Mouse (Mus musculus): ENCODE data around the gene Dnajb14. TPM values are rescaled to one million over a fixed set of nuclear protein-coding genes. Genes with fewer than 3 reads are reported as not detected.

Dnajb14 gene
- polyA plus RNA-seq, 1 experiment from 2014 or later: 7.3 TPM

DNA sequence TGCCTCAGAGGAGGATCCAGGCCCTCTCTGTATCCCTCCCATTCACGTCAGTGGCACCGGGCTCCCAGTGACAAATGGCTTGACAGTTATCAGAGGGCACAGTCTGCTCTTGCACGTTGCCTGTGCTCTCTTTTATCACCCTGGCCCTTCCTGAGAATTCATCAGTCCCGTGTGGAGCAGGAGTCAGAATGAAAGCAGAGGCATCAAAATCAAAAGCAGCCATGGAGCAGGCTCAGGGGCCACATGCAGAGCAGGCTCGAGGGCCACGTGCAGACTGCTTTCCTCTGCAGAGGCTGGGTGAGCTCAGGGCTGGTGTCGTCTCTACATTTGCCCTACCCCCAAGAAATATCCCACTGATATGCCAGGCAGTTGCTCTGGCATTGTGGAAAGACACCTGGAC is 84.3 kb downstream of the Dnajb14 start:
- Histone ChIP-seq H3K9ac (ENCODE audit: low read length) (peak overlapping the region; percentile 47), H3K4me3 (ENCODE audit: low read length) (no peak overlapping the region), H3K36me3 (ENCODE audit: control insufficient read depth, insufficient read depth) (0 out of 2 replicates have a peak, but pooled peaks cover 3% of the 10 kb centered on the region), H3K4me2 (ENCODE audit: low read depth, low read length) (no peak overlapping the region), H3K27ac (ENCODE audit: low read length) (peak overlapping the region; percentile 46), H3K9me3 (replicated peaks; ENCODE audit: control insufficient read depth, low read length) (no peaks in the 10 kb centered on the region), H3K4me1 (ENCODE audit: control insufficient read depth, insufficient read depth, low read length) (peaks cover 41% of the 10 kb centered on the region), H3K27me3 (ENCODE audit: control insufficient read depth, insufficient read depth, low read length) (no peaks in the 10 kb centered on the region)
- WGBS: 15% methylated on average over 7 of the region's 7 CpGs
- ATAC-seq (replicated peaks; ENCODE audit: extremely low read depth, insufficient read depth, low FRiP score): peak; percentile 20

DNA sequence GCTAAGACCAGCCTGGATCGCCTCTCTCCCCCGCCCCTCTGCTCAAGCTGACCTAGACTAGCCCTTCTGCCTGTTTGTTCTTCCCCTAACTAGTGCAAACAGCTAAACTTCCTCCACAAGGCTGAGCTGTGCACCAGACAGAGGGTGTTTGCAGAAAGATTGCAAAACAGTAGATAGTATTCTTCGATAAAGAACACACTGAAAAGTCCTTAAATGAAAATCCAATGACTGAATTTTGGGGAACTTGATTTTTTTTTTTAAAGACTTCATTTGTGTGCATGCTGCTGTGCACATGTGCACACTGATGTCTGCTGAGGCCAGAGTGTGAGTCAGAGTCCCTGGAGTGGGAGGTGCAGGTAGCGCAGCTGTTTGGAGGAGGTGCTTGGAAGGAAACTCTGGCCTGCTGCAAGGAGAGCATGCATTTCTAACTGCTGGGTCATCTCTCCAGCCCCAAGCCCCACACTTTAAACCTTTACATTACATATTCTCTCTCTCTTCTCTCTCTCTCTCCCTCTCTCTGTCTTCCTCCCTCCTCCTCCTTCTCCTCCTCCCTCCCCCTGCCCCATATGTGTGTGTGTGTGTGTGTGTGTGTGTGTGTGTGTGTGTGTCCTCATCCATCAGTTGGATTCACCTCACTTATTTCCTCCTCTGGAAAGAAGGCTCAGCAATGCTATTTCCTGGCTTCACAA is 84.9 kb downstream of the Dnajb14 start:
- Histone ChIP-seq H3K4me2 (ENCODE audit: low read depth, low read length) (peak overlapping the region; percentile 20; the same call in 1 of the 2 replicates), H3K27me3 (ENCODE audit: control insufficient read depth, insufficient read depth, low read length) (no peaks in the 10 kb centered on the region), H3K9ac (ENCODE audit: low read length) (peak overlapping the region; percentile 47), H3K27ac (ENCODE audit: low read length) (peak overlapping the region; percentile 46), H3K9me3 (replicated peaks; ENCODE audit: control insufficient read depth, low read length) (no peaks in the 10 kb centered on the region), H3K36me3 (ENCODE audit: control insufficient read depth, insufficient read depth) (0 out of 2 replicates have a peak, but pooled peaks cover 3% of the 10 kb centered on the region), H3K4me1 (ENCODE audit: control insufficient read depth, insufficient read depth, low read length) (peaks cover 43% of the 10 kb centered on the region), H3K4me3 (ENCODE audit: low read length) (no peak overlapping the region)
- WGBS: 52% methylated on average over 4 of the region's 4 CpGs
- ATAC-seq (replicated peaks; ENCODE audit: extremely low read depth, insufficient read depth, low FRiP score): peak; percentile 66

DNA sequence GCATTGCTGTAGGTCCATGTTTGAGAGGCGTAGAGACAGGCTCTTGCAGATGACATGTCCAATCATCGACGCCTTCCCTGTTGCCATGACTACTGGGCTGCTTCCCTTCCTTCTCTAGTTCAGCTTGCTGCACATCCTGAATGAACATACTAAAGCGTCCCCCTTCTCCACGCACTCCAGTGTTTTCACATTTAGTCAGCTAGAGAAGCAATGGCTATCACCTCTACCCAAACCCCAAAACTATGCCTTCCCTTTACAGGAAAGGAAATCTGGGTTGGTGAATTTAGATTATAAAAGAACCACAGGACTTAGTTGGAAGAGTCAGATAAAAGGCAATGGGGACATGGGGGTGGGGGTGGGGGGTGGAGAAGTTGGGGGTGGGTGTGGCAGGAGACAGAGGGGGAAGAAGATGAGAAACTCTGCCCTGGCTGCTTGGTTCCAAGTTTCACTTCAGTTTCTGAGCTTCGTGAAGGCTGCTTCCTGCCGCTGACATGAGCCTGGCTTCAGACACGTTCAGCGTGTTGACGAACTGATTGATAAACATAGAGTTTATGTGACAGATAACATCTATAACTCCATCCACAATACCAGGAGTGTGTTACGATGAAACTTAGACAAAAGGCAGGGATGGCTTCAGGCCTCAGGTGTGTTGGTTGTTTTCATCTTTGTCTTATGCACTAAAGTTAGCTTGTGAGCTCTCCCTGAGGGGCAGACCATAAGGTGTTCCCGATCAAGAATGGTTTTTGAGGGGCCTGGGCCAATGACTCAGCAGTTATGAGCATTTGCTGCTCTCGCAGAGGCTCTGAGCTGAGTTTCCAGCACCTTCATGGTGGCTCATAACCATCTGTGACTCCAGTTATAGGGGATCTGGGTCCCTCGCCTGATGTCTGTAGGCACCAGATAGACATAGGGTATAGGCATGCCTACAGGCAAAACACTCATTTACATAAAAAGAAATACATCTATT is 85.7 kb downstream of the Dnajb14 start:
- Histone ChIP-seq H3K27ac (ENCODE audit: low read length) (peak overlapping the region; percentile 46), H3K27me3 (ENCODE audit: control insufficient read depth, insufficient read depth, low read length) (no peaks in the 10 kb centered on the region), H3K36me3 (ENCODE audit: control insufficient read depth, insufficient read depth) (0 out of 2 replicates have a peak, but pooled peaks cover 3% of the 10 kb centered on the region), H3K4me2 (ENCODE audit: low read depth, low read length) (peak overlapping the region; percentile 20; the same call in 1 of the 2 replicates), H3K9ac (ENCODE audit: low read length) (0 out of 2 replicates have a peak overlapping the region, but pooled peaks have one; percentile 22), H3K4me1 (ENCODE audit: control insufficient read depth, insufficient read depth, low read length) (peaks cover 47% of the 10 kb centered on the region), H3K9me3 (replicated peaks; ENCODE audit: control insufficient read depth, low read length) (no peaks in the 10 kb centered on the region), H3K4me3 (ENCODE audit: low read length) (no peak overlapping the region)
- ATAC-seq (replicated peaks; ENCODE audit: extremely low read depth, insufficient read depth, low FRiP score): peak; percentile 51
- 34% methylated on average over 14 of the region's 14 CpGs for WGBS

DNA sequence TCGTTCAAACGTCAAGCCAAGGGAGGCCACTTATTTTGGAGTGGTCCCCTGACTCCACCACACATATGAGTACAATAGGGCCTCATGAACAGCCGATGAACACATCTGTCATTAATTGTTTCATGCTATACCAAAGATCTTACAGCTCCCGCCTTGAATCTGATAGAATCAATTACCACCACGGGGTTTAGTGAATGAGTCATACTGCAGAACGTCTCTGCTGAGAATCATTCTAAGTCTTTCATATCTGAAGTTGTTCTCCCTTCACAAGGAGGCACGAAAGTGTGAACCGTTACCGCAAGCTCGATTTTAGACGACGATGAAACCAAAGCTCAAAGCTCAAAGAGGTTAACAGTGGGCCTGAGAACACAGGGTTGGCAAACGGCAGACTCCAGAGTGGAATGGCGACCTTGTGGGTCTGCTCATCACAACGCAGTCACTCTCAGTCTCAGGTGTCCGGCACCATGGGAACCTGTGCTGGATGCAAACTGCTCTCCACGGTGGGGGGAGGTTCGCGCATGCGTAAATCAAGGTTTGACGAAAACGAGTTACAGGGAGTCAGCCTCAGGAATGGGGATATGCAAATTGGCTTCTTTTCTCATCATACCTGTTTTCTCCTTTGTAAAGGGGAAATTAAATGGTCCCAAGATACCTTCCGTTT is 86.9 kb downstream of the Dnajb14 start:
- Histone ChIP-seq H3K4me2 (ENCODE audit: low read depth, low read length) (no peak overlapping the region), H3K27ac (ENCODE audit: low read length) (no peak overlapping the region), H3K27me3 (ENCODE audit: control insufficient read depth, insufficient read depth, low read length) (no peaks in the 10 kb centered on the region), H3K9ac (ENCODE audit: low read length) (no peak overlapping the region), H3K4me3 (ENCODE audit: low read length) (no peak overlapping the region), H3K4me1 (ENCODE audit: control insufficient read depth, insufficient read depth, low read length) (peaks cover 42% of the 10 kb centered on the region), H3K36me3 (ENCODE audit: control insufficient read depth, insufficient read depth) (0 out of 2 replicates have a peak, but pooled peaks cover under 1% of the 10 kb centered on the region), H3K9me3 (replicated peaks; ENCODE audit: control insufficient read depth, low read length) (no peaks in the 10 kb centered on the region)
- ATAC-seq (replicated peaks; ENCODE audit: extremely low read depth, insufficient read depth, low FRiP score): no peak
- 70% methylated on average over 23 of the region's 23 CpGs for WGBS

DNA sequence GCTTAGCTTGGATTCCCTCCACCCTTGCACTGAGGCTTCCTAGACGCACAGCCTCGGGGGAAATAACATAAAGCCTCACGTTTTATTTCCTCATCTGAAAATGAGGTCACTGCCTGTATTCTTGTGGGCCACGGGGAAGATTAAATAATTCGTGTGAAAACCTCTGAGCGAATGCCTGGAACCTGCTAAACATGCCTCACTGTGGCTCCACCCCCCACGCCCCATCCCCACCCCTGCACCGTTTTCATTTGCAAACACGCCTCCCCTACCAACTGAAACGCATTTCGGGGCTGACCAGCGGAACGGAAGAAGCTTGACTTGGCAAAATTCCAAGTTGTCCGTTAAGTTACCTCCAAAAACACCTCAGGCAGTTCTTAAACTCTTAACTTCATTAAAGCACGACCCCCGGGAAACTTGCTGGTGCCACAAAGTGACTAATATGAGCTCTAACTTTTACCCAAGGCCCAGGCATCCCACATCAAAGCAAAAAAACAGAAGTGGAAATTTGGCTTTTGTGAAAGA is 88.1 kb downstream of the Dnajb14 start:
- no peaks in the 10 kb centered on the region for H3K9me3 ChIP-seq (replicated peaks; ENCODE audit: control insufficient read depth, low read length)
- H3K36me3 ChIP-seq (ENCODE audit: control insufficient read depth, insufficient read depth): no peaks in the 10 kb centered on the region
- ATAC-seq (replicated peaks; ENCODE audit: extremely low read depth, insufficient read depth, low FRiP score): no peak; the same call in 1 of the 2 replicates
- peak overlapping the region; percentile 34 for H3K4me3 ChIP-seq (ENCODE audit: low read length)
- peaks cover 42% of the 10 kb centered on the region for H3K4me1 ChIP-seq (ENCODE audit: control insufficient read depth, insufficient read depth, low read length)
- H3K4me2 ChIP-seq (ENCODE audit: low read depth, low read length): peak overlapping the region; percentile 58
- WGBS: 19% methylated on average over 16 of the region's 16 CpGs
- peak overlapping the region; percentile 43; the same call in 1 of the 2 replicates for H3K9ac ChIP-seq (ENCODE audit: low read length)
- H3K27me3 ChIP-seq (ENCODE audit: control insufficient read depth, insufficient read depth, low read length): no peaks in the 10 kb centered on the region
- H3K27ac ChIP-seq (ENCODE audit: low read length): peak overlapping the region; percentile 36; the same call in 1 of the 2 replicates

DNA sequence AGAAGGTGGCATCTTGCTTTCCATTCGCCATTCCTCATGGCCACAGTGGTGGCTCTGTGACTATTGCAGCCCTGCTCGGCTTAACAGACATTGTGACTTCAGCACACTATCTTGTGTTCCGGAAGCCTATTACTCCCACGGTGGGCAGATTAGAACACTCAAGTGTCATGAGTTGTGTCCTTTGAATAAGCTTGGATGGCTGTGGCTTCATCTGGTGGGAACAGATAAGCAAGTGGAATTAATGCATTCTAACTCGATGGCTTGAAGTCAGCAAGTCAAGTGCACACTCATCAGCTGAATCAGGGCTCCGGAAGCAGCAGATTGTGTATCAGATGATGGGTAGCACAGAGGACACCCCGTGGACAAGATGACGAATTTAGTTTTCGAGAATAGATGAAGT is 90.4 kb downstream of the Dnajb14 start:
- Histone ChIP-seq H3K4me3 (ENCODE audit: low read length) (no peak overlapping the region), H3K4me1 (ENCODE audit: control insufficient read depth, insufficient read depth, low read length) (peaks cover 35% of the 10 kb centered on the region), H3K9me3 (replicated peaks; ENCODE audit: control insufficient read depth, low read length) (no peaks in the 10 kb centered on the region), H3K27me3 (ENCODE audit: control insufficient read depth, insufficient read depth, low read length) (no peaks in the 10 kb centered on the region), H3K4me2 (ENCODE audit: low read depth, low read length) (no peak overlapping the region), H3K27ac (ENCODE audit: low read length) (peak overlapping the region; percentile 5), H3K36me3 (ENCODE audit: control insufficient read depth, insufficient read depth) (no peaks in the 10 kb centered on the region), H3K9ac (ENCODE audit: low read length) (no peak overlapping the region)
- ATAC-seq (replicated peaks; ENCODE audit: extremely low read depth, insufficient read depth, low FRiP score): no peak; the same call in 1 of the 2 replicates
- 49% methylated on average over 9 of the region's 9 CpGs for WGBS

DNA sequence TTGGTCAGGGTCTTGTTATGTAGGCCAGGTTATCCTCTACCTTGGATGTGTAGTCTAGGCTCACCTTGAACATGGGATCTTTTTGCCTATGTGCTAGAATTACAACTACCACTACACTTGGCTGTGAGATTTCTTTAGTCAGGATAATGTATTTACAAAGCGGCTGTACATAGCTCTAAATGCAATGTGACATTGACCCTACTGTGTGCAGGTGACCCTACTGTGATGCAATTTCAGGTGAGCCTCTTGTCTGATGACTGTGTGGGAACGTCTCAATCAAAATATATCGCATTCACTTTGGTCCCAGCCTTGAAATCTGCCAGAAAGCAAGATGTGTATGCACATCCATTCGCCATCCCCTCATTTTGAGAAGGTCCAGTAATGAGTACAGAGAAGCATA is 90.9 kb downstream of the Dnajb14 start:
- no peak overlapping the region for H3K9ac ChIP-seq (ENCODE audit: low read length)
- no peak for ATAC-seq (replicated peaks; ENCODE audit: extremely low read depth, insufficient read depth, low FRiP score)
- H3K4me2 ChIP-seq (ENCODE audit: low read depth, low read length): no peak overlapping the region
- no peaks in the 10 kb centered on the region for H3K27me3 ChIP-seq (ENCODE audit: control insufficient read depth, insufficient read depth, low read length)
- WGBS: 92% methylated on average over 4 of the region's 4 CpGs
- no peak overlapping the region; the same call in 1 of the 2 replicates for H3K27ac ChIP-seq (ENCODE audit: low read length)
- H3K9me3 ChIP-seq (replicated peaks; ENCODE audit: control insufficient read depth, low read length): no peaks in the 10 kb centered on the region
- H3K36me3 ChIP-seq (ENCODE audit: control insufficient read depth, insufficient read depth): no peaks in the 10 kb centered on the region
- H3K4me1 ChIP-seq (ENCODE audit: control insufficient read depth, insufficient read depth, low read length): peaks cover 33% of the 10 kb centered on the region
- no peak overlapping the region for H3K4me3 ChIP-seq (ENCODE audit: low read length)

DNA sequence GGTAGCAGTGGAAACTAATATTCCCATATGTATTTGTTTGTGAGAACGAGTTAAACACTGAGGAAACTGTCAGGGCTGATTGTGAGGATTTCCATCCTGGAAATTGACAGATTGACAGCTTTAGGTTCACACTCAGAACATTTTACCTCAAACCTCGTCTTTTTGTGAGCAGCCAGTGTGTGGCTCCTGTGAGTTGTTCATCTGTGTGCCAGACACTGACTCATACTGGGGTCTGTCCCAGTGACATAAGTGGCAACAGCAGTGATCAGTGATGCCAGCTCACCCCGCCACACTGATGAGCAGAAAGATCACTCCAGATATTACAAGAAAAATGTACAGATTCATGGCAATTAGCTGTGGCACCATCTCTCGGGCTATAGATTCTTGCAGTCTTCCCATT is 92.0 kb downstream of the Dnajb14 start:
- Histone ChIP-seq H3K4me1 (ENCODE audit: control insufficient read depth, insufficient read depth, low read length) (peaks cover 33% of the 10 kb centered on the region), H3K4me3 (ENCODE audit: low read length) (no peak overlapping the region), H3K27me3 (ENCODE audit: control insufficient read depth, insufficient read depth, low read length) (no peaks in the 10 kb centered on the region), H3K4me2 (ENCODE audit: low read depth, low read length) (no peak overlapping the region), H3K9ac (ENCODE audit: low read length) (no peak overlapping the region), H3K9me3 (replicated peaks; ENCODE audit: control insufficient read depth, low read length) (no peaks in the 10 kb centered on the region), H3K36me3 (ENCODE audit: control insufficient read depth, insufficient read depth) (no peaks in the 10 kb centered on the region), H3K27ac (ENCODE audit: low read length) (no peak overlapping the region)
- no peak for ATAC-seq (replicated peaks; ENCODE audit: extremely low read depth, insufficient read depth, low FRiP score)
- WGBS: 74% methylated on average over 4 of the region's 4 CpGs

Data from heart, embryonic 16.5 days (tissue).